In the genomic region with DNA sequence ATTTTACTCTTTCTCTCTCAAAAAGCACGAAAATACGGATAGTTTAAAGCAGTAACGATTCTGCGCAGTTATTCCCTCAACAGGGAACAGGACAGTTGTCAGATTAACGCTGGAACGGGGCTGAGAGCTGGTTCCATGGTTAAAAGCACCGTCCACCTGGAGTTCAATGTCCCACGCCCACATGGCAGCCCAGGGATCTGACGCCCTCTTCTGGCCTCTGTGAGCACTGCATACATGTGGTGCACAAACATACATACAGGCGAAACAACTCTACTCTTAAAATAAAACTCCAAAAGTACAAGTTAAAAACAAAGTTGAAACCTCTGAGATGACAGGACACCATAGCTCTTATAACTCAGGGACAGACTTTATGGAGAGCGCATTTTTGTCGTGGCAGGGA, we compare ENCODE assay signal across 22 mouse cellular contexts.
DNase-seq lines count a peak whose midpoint lies in the region; ATAC-seq and TF ChIP-seq lines count a peak whose summit lies in the region.
"Had no signal": no experiment of that assay in that cellular context is flagged by ENCODE, and none has a peak within 500 bp of the region (broad histone marks: within the 10 kb centered on the region; RNA-seq: fewer than 3 reads in every experiment).

No protein-coding gene starts in this region.

- no peaks in the 10 kb centered on the region for H3K4me1 ChIP-seq in intestine, postnatal 0 days (replicated peaks; ENCODE audit: control insufficient read depth, insufficient read depth, low read length)
- H3K4me1 ChIP-seq in intestine, embryonic 16.5 days (ENCODE audit: control insufficient read depth, insufficient read depth, low read length), result no peaks in the 10 kb centered on the region
- H3K4me1 ChIP-seq in midbrain, postnatal 0 days (ENCODE audit: insufficient read depth, low read length), result peaks cover 5% of the 10 kb centered on the region; the same call in 1 of the 2 replicates
- H3K4me1 ChIP-seq in midbrain, embryonic 11.5 days (ENCODE audit: control insufficient read depth, insufficient read depth, low read length), result no peaks in the 10 kb centered on the region
- peaks cover 4% of the 10 kb centered on the region; the same call in 1 of the 2 replicates for H3K4me1 ChIP-seq in hindbrain, embryonic 16.5 days (ENCODE audit: control insufficient read depth, insufficient read depth, low read depth, low read length)
- H3K4me1 ChIP-seq: forebrain, embryonic 15.5 days; hindbrain, embryonic 10.5 days; limb, embryonic 12.5 days; liver, embryonic 15.5 days had no signal

- no peak overlapping the region for H3K4me2 ChIP-seq in intestine, postnatal 0 days (replicated peaks; ENCODE audit: low read depth)
- H3K4me2 ChIP-seq in intestine, embryonic 16.5 days (ENCODE audit: low read depth, low read length), result no peak overlapping the region
- H3K4me2 ChIP-seq in midbrain, postnatal 0 days (ENCODE audit: low read depth, low read length, poor library complexity, severe bottlenecking), result no peak overlapping the region
- no peak overlapping the region for H3K4me2 ChIP-seq in midbrain, embryonic 11.5 days
- no peak overlapping the region for H3K4me2 ChIP-seq in hindbrain, embryonic 16.5 days (ENCODE audit: low read length)
- H3K4me2 ChIP-seq: forebrain, embryonic 15.5 days; limb, embryonic 12.5 days; liver, embryonic 15.5 days had no signal

- no peak for DNase-seq in midbrain, postnatal 0 days (ENCODE audit: low spot score)
- DNase-seq in midbrain, embryonic 11.5 days (ENCODE audit: low spot score, missing footprints), result no peak
- DNase-seq in ES-CJ7 (ENCODE audit: low read depth, low spot score), result peak; percentile 59
- DNase-seq in brain, embryonic 14.5 days (ENCODE audit: low read depth), result no peak
- DNase-seq in cerebellum, postnatal 4 days (ENCODE audit: low spot score in 2 of 2), result no peak
- DNase-seq: adrenal gland, postnatal 14 days; cerebellum, adult 18-20 months; cerebellum, postnatal 36 days; gastrocnemius, postnatal 25 days; lung, postnatal 36 days; retina, postnatal 1 day; thymus, postnatal 36 days had no signal

- peak; percentile 14 for TF ChIP-seq CTCF in intestine, postnatal 0 days (IDR thresholded peaks at IDR 0.05; ENCODE audit: low read depth)
- TF ChIP-seq CTCF in midbrain, postnatal 0 days (IDR thresholded peaks at IDR 0.05), result peak; percentile 59
- 0 out of 2 replicates have a peak, but pooled peaks have one; percentile 8 for TF ChIP-seq CTCF in brain, embryonic 14.5 days (IDR thresholded peaks at IDR 0.05; ENCODE audit: borderline replicate concordance, extremely low read depth, insufficient read depth, insufficient read length)

- ATAC-seq in intestine, postnatal 0 days, result no peak
- no peak for ATAC-seq in intestine, embryonic 16.5 days
- no peak for ATAC-seq in midbrain, postnatal 0 days (ENCODE audit: low FRiP score)
- no peak for ATAC-seq in midbrain, embryonic 11.5 days (ENCODE audit: low FRiP score)
- ATAC-seq in hindbrain, embryonic 16.5 days, result no peak
- ATAC-seq: activated CD4-positive, CD25-positive, alpha-beta regulatory T cell, adult 4 months; forebrain, embryonic 15.5 days; midbrain, embryonic 16.5 days had no signal

- H3K4me3 ChIP-seq in intestine, postnatal 0 days (ENCODE audit: low read depth, low read length), result no peak overlapping the region
- H3K4me3 ChIP-seq in intestine, embryonic 16.5 days (ENCODE audit: low read length), result no peak overlapping the region
- H3K4me3 ChIP-seq in midbrain, postnatal 0 days (ENCODE audit: low read depth, low read length), result no peak overlapping the region
- H3K4me3 ChIP-seq in midbrain, embryonic 11.5 days (ENCODE audit: low read depth, low read length), result no peak overlapping the region
- H3K4me3 ChIP-seq in hindbrain, embryonic 16.5 days (ENCODE audit: low read length), result no peak overlapping the region
- H3K4me3 ChIP-seq: embryonic facial prominence, embryonic 10.5 days; forebrain, embryonic 15.5 days; hindbrain, embryonic 10.5 days; limb, embryonic 12.5 days; liver, embryonic 15.5 days had no signal

- H3K9me3 ChIP-seq in intestine, postnatal 0 days (ENCODE audit: control insufficient read depth), result no peaks in the 10 kb centered on the region
- no peaks in the 10 kb centered on the region for H3K9me3 ChIP-seq in intestine, embryonic 16.5 days (ENCODE audit: control insufficient read depth, low read length)
- no peaks in the 10 kb centered on the region for H3K9me3 ChIP-seq in midbrain, postnatal 0 days (ENCODE audit: low read length)
- no peaks in the 10 kb centered on the region for H3K9me3 ChIP-seq in midbrain, embryonic 11.5 days (ENCODE audit: control insufficient read depth, low read length)
- no peaks in the 10 kb centered on the region for H3K9me3 ChIP-seq in hindbrain, embryonic 16.5 days (ENCODE audit: control insufficient read depth, low read length)
- H3K9me3 ChIP-seq: forebrain, embryonic 15.5 days; liver, embryonic 15.5 days had no signal

- H3K27ac ChIP-seq in intestine, postnatal 0 days (ENCODE audit: low read depth, low read length), result no peak overlapping the region
- no peak overlapping the region for H3K27ac ChIP-seq in intestine, embryonic 16.5 days (ENCODE audit: low read length)
- H3K27ac ChIP-seq in midbrain, postnatal 0 days (ENCODE audit: low read depth, low read length), result 0 out of 2 replicates have a peak overlapping the region, but pooled peaks have one; percentile 73
- H3K27ac ChIP-seq in midbrain, embryonic 11.5 days (ENCODE audit: low read depth, low read length), result no peak overlapping the region
- H3K27ac ChIP-seq in hindbrain, embryonic 16.5 days (ENCODE audit: low read depth, low read length), result no peak overlapping the region
- H3K27ac ChIP-seq: embryonic facial prominence, embryonic 10.5 days; forebrain, embryonic 15.5 days; hindbrain, embryonic 10.5 days; limb, embryonic 12.5 days; liver, embryonic 15.5 days had no signal

- no peak overlapping the region for H3K9ac ChIP-seq in intestine, postnatal 0 days (ENCODE audit: low read depth, low read length)
- no peak overlapping the region for H3K9ac ChIP-seq in intestine, embryonic 16.5 days (ENCODE audit: low read depth, low read length)
- H3K9ac ChIP-seq in midbrain, postnatal 0 days (replicated peaks; ENCODE audit: low read length, poor library complexity, severe bottlenecking), result no peak overlapping the region
- no peak overlapping the region for H3K9ac ChIP-seq in midbrain, embryonic 11.5 days (ENCODE audit: low read length)
- H3K9ac ChIP-seq in hindbrain, embryonic 16.5 days (ENCODE audit: low read depth, low read length), result no peak overlapping the region
- H3K9ac ChIP-seq: forebrain, embryonic 15.5 days; limb, embryonic 12.5 days; liver, embryonic 15.5 days had no signal

- no peaks in the 10 kb centered on the region for H3K36me3 ChIP-seq in intestine, postnatal 0 days (ENCODE audit: control insufficient read depth, insufficient read depth)
- H3K36me3 ChIP-seq in intestine, embryonic 16.5 days (ENCODE audit: control insufficient read depth, insufficient read depth, low read length), result no peaks in the 10 kb centered on the region
- H3K36me3 ChIP-seq in midbrain, postnatal 0 days (ENCODE audit: insufficient read depth, low read length), result no peaks in the 10 kb centered on the region
- no peaks in the 10 kb centered on the region for H3K36me3 ChIP-seq in midbrain, embryonic 11.5 days (ENCODE audit: control insufficient read depth, insufficient read depth, low read length)
- no peaks in the 10 kb centered on the region for H3K36me3 ChIP-seq in hindbrain, embryonic 16.5 days (ENCODE audit: control insufficient read depth, insufficient read depth, low read length)
- H3K36me3 ChIP-seq: embryonic facial prominence, embryonic 10.5 days; forebrain, embryonic 15.5 days; hindbrain, embryonic 10.5 days; limb, embryonic 12.5 days; liver, embryonic 15.5 days had no signal

- 88% methylated on average over 12 of the region's 12 CpGs for WGBS in intestine, postnatal 0 days
- 89% methylated on average over 12 of the region's 12 CpGs for WGBS in intestine, embryonic 16.5 days
- WGBS in midbrain, postnatal 0 days, result 85% methylated on average over 12 of the region's 12 CpGs
- WGBS in midbrain, embryonic 11.5 days, result 91% methylated on average over 12 of the region's 12 CpGs
- 86% methylated on average over 12 of the region's 12 CpGs for WGBS in hindbrain, embryonic 16.5 days

- TF ChIP-seq POLR2A in brain, embryonic 14.5 days (IDR thresholded peaks at IDR 0.05; ENCODE audit: borderline replicate concordance, extremely low read depth, insufficient read depth, insufficient read length, poor library complexity, severe bottlenecking), result no peak

- H3K27me3 ChIP-seq in intestine, postnatal 0 days (replicated peaks; ENCODE audit: control insufficient read depth, insufficient read depth, low read length), result no peaks in the 10 kb centered on the region
- H3K27me3 ChIP-seq in intestine, embryonic 16.5 days (replicated peaks; ENCODE audit: control insufficient read depth, insufficient read depth, low read length), result no peaks in the 10 kb centered on the region
- no peaks in the 10 kb centered on the region for H3K27me3 ChIP-seq in midbrain, postnatal 0 days (ENCODE audit: insufficient read depth, low read length)
- H3K27me3 ChIP-seq in midbrain, embryonic 11.5 days (ENCODE audit: control insufficient read depth, insufficient read depth, low read length), result no peaks in the 10 kb centered on the region
- no peaks in the 10 kb centered on the region for H3K27me3 ChIP-seq in hindbrain, embryonic 16.5 days (replicated peaks; ENCODE audit: control insufficient read depth, insufficient read depth, low read length)
- H3K27me3 ChIP-seq: forebrain, embryonic 15.5 days; limb, embryonic 12.5 days; liver, embryonic 15.5 days had no signal

Comparison
In these comparisons a context has a peak if more than half of its experiments do, and no peak if none do; other contexts are left out.
1. CTCF ChIP-seq: peak in every context shown above with its lines; median percentile 59 in midbrain, postnatal 0 days; 14 in intestine, postnatal 0 days; 8 in brain, embryonic 14.5 days.